Mouse (Mus musculus): ENCODE results near the gene Nr1h4. TPM values are rescaled to one million over a fixed set of nuclear protein-coding genes. Genes with fewer than 3 reads are reported as not detected.
"Not testable (repeated sequence)": the region's sequence is repeated elsewhere in the genome, so short reads cannot be mapped to it uniquely, and the experiment has no call there.

Gene Nr1h4
- under 1 TPM in 1 of 2 experiments, not detected in 1; 0.21 TPM for total RNA-seq (2021)
- long read RNA-seq, experiment 1 = 0 reads
- long read RNA-seq, experiment 2 = 0 reads

GRCm38 (mm10) chr10:89532929-89533727, at the start of gene Nr1h4:
Gene Nr1h4, minus strand, starts transcription at chr10:89533585.
- no peak for DNase-seq (ENCODE audit: low spot score in 2 of 2)

DNA sequence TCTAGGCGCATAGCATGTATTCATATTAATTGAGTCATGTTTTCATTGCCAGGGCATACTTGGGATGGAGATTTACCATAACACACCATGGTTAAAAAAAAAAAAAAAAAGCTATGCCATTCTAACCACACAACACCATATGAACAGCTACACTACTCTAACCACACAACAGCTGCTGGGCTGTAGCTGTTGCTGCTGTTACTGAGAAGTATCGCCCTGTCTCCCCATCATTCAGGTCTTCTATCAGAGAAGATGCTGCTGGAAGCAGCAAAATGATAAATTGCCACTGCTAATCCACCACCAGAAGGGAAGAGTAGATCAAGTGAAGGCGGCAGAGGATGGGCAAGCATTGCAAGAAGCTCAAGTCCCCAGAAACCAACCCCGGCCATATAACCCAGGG, 45.4 kb upstream of the Nr1h4 start:
- no peak for DNase-seq (ENCODE audit: low spot score in 2 of 2)

GRCm38 (mm10) chr10:89577666-89578065, 44.3 kb upstream of the Nr1h4 start:
- DNase-seq (ENCODE audit: low spot score in 2 of 2) = no peak

GRCm38 (mm10) chr10:89573421-89573820, 40.0 kb upstream of the Nr1h4 start:
- DNase-seq (ENCODE audit: low spot score in 2 of 2) = no peak

DNA sequence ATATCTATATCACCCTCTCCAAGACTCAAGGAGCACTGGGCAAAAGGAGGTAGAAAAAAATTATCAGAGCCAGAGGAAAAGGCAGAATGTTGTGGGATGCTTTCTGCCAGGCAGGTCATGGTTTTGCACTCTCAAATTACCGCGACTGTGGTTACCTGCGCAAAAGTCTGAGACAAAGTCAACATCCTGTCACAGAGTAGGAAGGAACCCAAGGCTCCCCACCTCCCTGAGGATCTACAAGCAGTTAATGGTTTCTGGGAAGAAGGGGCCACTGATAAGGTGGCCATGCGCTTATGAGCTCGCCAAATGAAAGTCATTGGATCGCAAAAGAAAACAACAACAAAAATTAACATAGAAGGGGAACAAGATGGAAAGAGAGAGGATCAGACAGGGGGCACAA, 39.6 kb upstream of the Nr1h4 start:
- no peak for DNase-seq (ENCODE audit: low spot score in 2 of 2)

- DNase-seq (ENCODE audit: low spot score in 2 of 2) = no peak
Measured at GRCm38 (mm10) chr10:89567391-89567790, 34.0 kb upstream of the Nr1h4 start.

DNA sequence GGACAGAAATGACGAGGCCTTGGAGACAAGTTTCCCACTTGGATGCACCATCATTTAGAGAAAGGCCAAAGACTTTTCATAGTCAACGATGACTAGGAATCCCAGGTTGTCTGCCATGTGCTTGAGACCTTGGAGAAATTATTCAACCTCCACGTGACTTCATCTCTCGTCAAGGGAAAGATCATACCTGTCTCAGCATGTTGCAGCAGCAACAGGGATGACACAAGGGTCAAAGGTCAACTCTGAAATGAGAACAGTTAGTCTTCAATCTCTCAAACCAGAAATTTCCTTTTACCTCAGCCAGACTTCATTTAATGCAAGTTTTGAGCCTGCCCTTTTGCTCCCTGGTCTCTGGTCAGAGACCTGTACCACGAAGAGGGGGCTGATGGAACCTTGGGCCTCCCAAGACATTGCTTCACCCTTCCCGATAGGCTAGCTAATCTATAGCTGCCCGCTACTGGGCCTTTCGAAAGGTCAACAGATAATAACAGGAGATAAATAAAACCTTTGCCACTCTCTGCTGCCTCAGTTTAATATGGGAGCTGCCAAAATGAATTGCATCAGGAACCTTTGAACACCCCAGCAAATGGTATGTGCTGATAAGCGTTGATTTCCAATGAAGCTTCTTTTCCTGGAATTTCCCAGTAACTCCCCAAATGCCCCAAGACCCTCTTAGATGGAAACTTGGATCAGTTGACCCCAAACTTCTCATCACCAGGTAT, 32.1 kb upstream of the Nr1h4 start:
- DNase-seq (ENCODE audit: low spot score in 2 of 2) = no peak

DNA sequence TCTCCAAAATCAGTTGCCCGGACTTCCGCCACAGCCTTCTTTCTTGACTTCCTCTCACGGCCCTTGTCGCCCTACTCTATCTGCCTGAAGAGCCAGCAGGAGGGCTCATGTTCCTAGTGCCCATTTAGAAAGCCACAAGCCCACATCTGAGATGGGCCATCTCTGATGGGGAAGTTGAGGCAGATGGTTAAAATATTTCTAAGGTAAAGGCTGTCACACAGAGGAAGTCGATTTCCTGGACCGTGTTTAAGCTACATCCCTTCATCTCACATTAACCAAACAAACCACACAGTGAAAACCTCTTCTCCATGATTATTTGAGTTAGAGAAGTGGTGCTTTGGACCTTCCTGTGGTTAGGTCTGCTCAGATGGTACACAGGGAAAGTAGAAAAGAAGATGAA, 28.7 kb upstream of the Nr1h4 start:
- no peak for DNase-seq (ENCODE audit: low spot score in 2 of 2)

GRCm38 (mm10) chr10:89559351-89559750, 26.0 kb upstream of the Nr1h4 start:
- no peak for DNase-seq (ENCODE audit: low spot score in 2 of 2)

- DNase-seq (ENCODE audit: low spot score in 2 of 2) = not testable (repeated sequence)
Measured at GRCm38 (mm10) chr10:89554885-89555284, 21.5 kb upstream of the Nr1h4 start.

DNA sequence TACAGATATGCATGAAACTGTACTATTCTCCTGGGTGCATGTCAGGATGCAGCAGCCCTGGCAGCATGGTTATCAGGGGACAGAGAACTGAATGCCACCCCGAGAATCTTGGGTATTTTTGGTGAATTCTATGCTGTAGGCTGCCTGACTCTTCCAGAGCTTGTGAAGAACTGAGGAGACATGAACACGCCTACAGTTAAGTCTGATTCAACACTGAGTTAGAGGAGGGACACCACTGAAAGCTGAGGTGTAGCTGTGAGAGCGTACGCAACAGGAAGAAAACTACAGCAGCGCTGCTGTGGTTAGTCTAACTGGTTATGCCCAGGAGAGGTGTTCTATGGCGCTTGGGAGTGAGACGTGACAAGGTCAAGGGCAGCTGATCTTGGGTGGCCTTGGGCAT, 20.5 kb upstream of the Nr1h4 start:
- not testable (repeated sequence) for DNase-seq (ENCODE audit: low spot score in 2 of 2)

GRCm38 (mm10) chr10:89553015-89553414, 19.6 kb upstream of the Nr1h4 start:
- DNase-seq (ENCODE audit: low spot score in 2 of 2) = no peak

DNA sequence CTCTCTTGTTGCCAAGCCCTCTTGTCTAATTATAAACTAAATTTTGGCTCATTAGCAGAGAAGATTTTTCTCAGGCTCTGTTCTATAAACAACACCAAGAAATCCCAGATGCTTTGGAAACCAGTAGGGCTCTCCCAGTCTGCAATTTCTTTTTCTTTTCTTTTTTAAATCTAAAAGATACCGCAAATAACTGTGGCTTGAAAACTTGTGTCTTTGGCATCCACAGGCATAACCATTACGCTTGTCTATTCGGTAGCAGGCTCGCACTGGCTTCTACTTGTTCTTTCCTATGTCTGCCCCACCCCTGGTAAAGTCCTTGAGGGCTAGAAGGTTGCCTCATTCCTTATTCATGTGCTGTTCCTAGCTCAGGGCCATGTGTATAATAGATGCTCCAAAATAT, 18.3 kb upstream of the Nr1h4 start:
- no peak for DNase-seq (ENCODE audit: low spot score in 2 of 2)

GRCm38 (mm10) chr10:89548028-89548427, 14.6 kb upstream of the Nr1h4 start:
- no peak for DNase-seq (ENCODE audit: low spot score in 2 of 2)

- DNase-seq (ENCODE audit: low spot score in 2 of 2) = no peak
Measured at GRCm38 (mm10) chr10:89546989-89547388, 13.6 kb upstream of the Nr1h4 start.

DNA sequence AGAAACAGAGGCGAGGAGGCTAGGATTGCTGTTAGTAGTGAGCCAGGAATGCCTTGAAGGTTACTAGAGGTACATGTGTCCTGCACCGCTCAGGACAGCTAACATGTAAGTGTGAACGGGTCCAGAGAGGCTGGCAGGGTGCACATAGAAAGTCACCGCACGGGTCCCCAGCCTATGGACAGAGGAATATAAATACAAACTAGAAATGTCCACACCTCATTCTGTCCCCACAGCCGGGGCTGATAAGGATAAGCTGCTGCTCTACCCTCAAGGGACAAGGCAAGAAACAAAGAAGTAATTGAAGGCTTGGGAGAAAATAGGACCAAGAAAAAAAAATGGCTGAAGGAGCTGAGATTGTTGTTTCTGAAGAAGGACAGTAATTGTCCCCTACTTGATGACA, 10.5 kb upstream of the Nr1h4 start:
- no peak for DNase-seq (ENCODE audit: low spot score in 2 of 2)

DNA sequence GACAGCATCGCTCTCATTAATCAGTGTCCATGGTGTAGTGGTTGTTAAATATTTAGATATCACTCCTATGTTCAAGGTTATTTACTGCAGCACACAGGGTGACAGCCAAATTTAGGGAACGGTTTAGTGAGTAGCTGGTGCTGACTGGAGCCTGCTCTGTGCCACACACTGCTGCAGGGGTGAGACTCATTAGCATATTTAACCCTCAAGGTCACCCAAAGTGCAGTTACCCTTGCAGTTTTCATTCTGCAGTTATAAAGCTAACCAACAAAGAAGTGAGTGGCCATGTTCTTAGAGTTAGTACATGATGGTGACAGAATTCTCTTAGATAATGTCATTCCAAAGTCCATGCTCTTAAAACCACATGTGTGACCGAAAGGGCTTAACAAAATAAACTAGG, 8.9 kb upstream of the Nr1h4 start:
- no peak for DNase-seq (ENCODE audit: low spot score in 2 of 2)

DNA sequence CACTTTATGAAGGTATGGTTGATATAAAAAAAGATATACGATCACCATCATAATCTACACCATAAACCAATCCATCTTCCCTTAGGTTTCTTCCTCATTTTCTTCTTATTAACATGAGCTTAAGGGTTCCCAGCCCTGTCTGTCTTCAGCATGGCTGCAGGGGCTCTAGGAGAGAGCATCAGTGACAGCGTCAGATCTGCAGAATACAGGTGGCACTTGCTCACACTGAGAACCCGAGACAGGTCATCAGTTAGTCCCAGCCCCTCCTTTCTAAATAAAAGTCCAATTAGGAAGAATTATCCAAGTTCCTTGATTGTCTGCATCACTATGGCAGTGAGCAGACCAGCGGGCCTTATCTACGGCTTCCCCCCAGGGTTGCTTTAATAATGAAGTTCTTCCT, 934 bp downstream of the Nr1h4 start:
- DNase-seq (ENCODE audit: low spot score in 2 of 2) = no peak

GRCm38 (mm10) chr10:89531976-89532375, 1.4 kb downstream of the Nr1h4 start:
- no peak for DNase-seq (ENCODE audit: low spot score in 2 of 2)

GRCm38 (mm10) chr10:89531194-89531634, 2.2 kb downstream of the Nr1h4 start:
- no peak for DNase-seq (ENCODE audit: low spot score in 2 of 2)

DNA sequence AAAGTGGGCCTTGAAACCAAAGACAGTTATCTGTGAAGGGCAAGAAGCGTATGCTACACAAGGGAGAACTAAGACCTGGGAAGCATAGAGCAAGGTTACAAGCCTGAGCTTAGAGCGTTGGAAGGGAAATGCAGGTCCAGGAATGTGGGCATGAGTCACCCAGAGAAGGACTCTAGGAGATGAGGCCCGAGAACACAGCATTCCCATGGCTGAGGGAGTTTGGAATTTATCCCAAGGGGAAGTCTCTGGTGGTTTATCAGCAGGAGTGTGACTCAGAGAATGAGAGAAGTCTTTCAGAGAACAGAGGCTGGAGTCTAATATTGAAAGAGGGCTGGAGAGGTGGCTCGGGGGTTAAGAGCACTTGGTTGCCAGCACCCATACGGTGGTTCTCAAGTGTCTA, 6.3 kb downstream of the Nr1h4 start:
- no peak for DNase-seq (ENCODE audit: low spot score in 2 of 2)

- DNase-seq (ENCODE audit: low spot score in 2 of 2) = no peak
Measured at GRCm38 (mm10) chr10:89525823-89526222, 7.6 kb downstream of the Nr1h4 start.
